21 mouse cellular contexts compared by ENCODE assay signal in genomic region chr2:154574271-154574670, GRCm38 (mm10). TPM values are rescaled to one million over a fixed set of nuclear protein-coding genes. Genes with fewer than 3 reads are reported as not detected.
A peak's percentile ranks its signal among the peaks of the same experiment; 100 is the strongest.
DNase-seq lines count a peak whose midpoint lies in the region; ATAC-seq and TF ChIP-seq lines count a peak whose summit lies in the region.
"Had no signal": no experiment of that assay in that cellular context is flagged by ENCODE, and none has a peak within 500 bp of the region (broad histone marks: within the 10 kb centered on the region; RNA-seq: fewer than 3 reads in every experiment).

No protein-coding gene starts in this region.

- H3K4me2 ChIP-seq in midbrain, embryonic 11.5 days = no peak overlapping the region
- H3K4me2 ChIP-seq in midbrain, embryonic 16.5 days (ENCODE audit: low read length) = no peak overlapping the region
- H3K4me2 ChIP-seq: kidney, embryonic 15.5 days; limb, embryonic 12.5 days; lung, embryonic 14.5 days had no signal

- H3K27me3 ChIP-seq in midbrain, embryonic 11.5 days (ENCODE audit: control insufficient read depth, insufficient read depth, low read length) = no peaks in the 10 kb centered on the region
- H3K27me3 ChIP-seq in midbrain, embryonic 16.5 days (ENCODE audit: control insufficient read depth, insufficient read depth, low read depth, low read length) = no peaks in the 10 kb centered on the region
- H3K27me3 ChIP-seq: kidney, embryonic 15.5 days; limb, embryonic 12.5 days had no signal

- no peak overlapping the region for H3K9ac ChIP-seq in midbrain, embryonic 11.5 days (ENCODE audit: low read length)
- H3K9ac ChIP-seq in midbrain, embryonic 16.5 days (ENCODE audit: low read depth, low read length) = no peak overlapping the region
- H3K9ac ChIP-seq: kidney, embryonic 15.5 days; limb, embryonic 12.5 days; lung, embryonic 14.5 days had no signal

- no peak overlapping the region for H3K27ac ChIP-seq in midbrain, embryonic 11.5 days (ENCODE audit: low read depth, low read length)
- H3K27ac ChIP-seq in midbrain, embryonic 16.5 days (ENCODE audit: low read length) = no peak overlapping the region
- H3K27ac ChIP-seq: kidney, embryonic 15.5 days; layer of hippocampus, adult 2 months; left cerebral cortex, adult 2 months; limb, embryonic 12.5 days; macrophage had no signal

- no peak overlapping the region for H3K4me3 ChIP-seq in midbrain, embryonic 11.5 days (ENCODE audit: low read depth, low read length)
- H3K4me3 ChIP-seq in midbrain, embryonic 16.5 days (ENCODE audit: low read depth, low read length) = no peak overlapping the region
- H3K4me3 ChIP-seq: kidney, embryonic 15.5 days; layer of hippocampus, adult 2 months; left cerebral cortex, adult 2 months; limb, embryonic 12.5 days had no signal

- no peaks in the 10 kb centered on the region for H3K36me3 ChIP-seq in midbrain, embryonic 11.5 days (ENCODE audit: control insufficient read depth, insufficient read depth, low read length)
- no peaks in the 10 kb centered on the region for H3K36me3 ChIP-seq in midbrain, embryonic 16.5 days (ENCODE audit: control insufficient read depth, insufficient read depth, low read length)
- H3K36me3 ChIP-seq: kidney, embryonic 15.5 days; limb, embryonic 12.5 days had no signal

- H3K4me1 ChIP-seq in midbrain, embryonic 11.5 days (ENCODE audit: control insufficient read depth, insufficient read depth, low read length) = peaks cover 23% of the 10 kb centered on the region
- peaks cover 8% of the 10 kb centered on the region for H3K4me1 ChIP-seq in midbrain, embryonic 16.5 days (ENCODE audit: control insufficient read depth, insufficient read depth, low read length)

- TF ChIP-seq CTCF in brain, embryonic 14.5 days (IDR thresholded peaks at IDR 0.05; ENCODE audit: borderline replicate concordance, extremely low read depth, insufficient read depth, insufficient read length) = no peak

- H3K9me3 ChIP-seq in midbrain, embryonic 11.5 days (ENCODE audit: control insufficient read depth, low read length) = no peaks in the 10 kb centered on the region
- no peaks in the 10 kb centered on the region for H3K9me3 ChIP-seq in midbrain, embryonic 16.5 days (replicated peaks; ENCODE audit: control insufficient read depth, low read length, poor library complexity, severe bottlenecking)
- H3K9me3 ChIP-seq: kidney, embryonic 15.5 days; limb, embryonic 12.5 days had no signal

- DNase-seq in cerebellum, postnatal 10 days = peak; percentile 49 to 68
- DNase-seq in cerebellum, postnatal 4 days (ENCODE audit: low spot score in 2 of 2) = no peak
- DNase-seq in midbrain, embryonic 11.5 days (ENCODE audit: low spot score, missing footprints) = peak; percentile 80
- peak; percentile 50 for DNase-seq in brain, embryonic 14.5 days (ENCODE audit: low read depth)
- peak; percentile 97 for DNase-seq in retina, postnatal 1 day
- no peak for DNase-seq in heart, postnatal 4 days
- no peak for DNase-seq in kidney, postnatal 14 days
- DNase-seq: cerebellum, adult 8-10 months; heart, postnatal 10 days; lung, embryonic 14.5 days; right cerebral cortex, postnatal 4 days; thymus, postnatal 25 days had no signal

- no peak for ATAC-seq in midbrain, embryonic 11.5 days (ENCODE audit: low FRiP score)
- no peak for ATAC-seq in midbrain, embryonic 16.5 days
- ATAC-seq: forebrain, embryonic 16.5 days had no signal

- 52% methylated on average over 7 of the region's 7 CpGs for WGBS in midbrain, embryonic 11.5 days
- WGBS in midbrain, embryonic 16.5 days = 35% methylated on average over 7 of the region's 7 CpGs

- no peak for TF ChIP-seq POLR2A in brain, embryonic 14.5 days (IDR thresholded peaks at IDR 0.05; ENCODE audit: borderline replicate concordance, extremely low read depth, insufficient read depth, insufficient read length, poor library complexity, severe bottlenecking)

RNA-seq across cellular contexts. Expression of gene E2f1, which starts 4.6 kb away (rescaled TPM):
- 14.5 and 15.3 TPM in 2 replicates for polyA plus RNA-seq in midbrain, embryonic 11.5 days (2014; fragmentation: Nextera tagmentation; extraction: Ambion mirVana)
- 3.2 and 4.2 TPM in 2 replicates for polyA plus RNA-seq in midbrain, embryonic 16.5 days (2015; fragmentation: Nextera tagmentation; extraction: Ambion mirVana)
- polyA plus RNA-seq in brain, embryonic 14.5 days (2012; rRNA removed) = 15.0 and 19.5 TPM in 2 replicates
- 10 to 100 TPM; 32.3 to 35.6 TPM for total RNA-seq in heart, postnatal 4 days (2021)

RNA-seq across cellular contexts. Expression of gene Necab3, which starts 15.6 kb away (rescaled TPM):
- 6.1 and 6.9 TPM in 2 replicates for polyA plus RNA-seq in midbrain, embryonic 11.5 days (2014; fragmentation: Nextera tagmentation; extraction: Ambion mirVana)
- 18.5 and 19.9 TPM in 2 replicates for polyA plus RNA-seq in midbrain, embryonic 16.5 days (2015; fragmentation: Nextera tagmentation; extraction: Ambion mirVana)
- polyA plus RNA-seq in brain, embryonic 14.5 days (2012; rRNA removed) = 11.6 and 22.0 TPM in 2 replicates
- 1 to 10 TPM in 1 of 2 experiments, under 1 TPM in 1; 0.81 to 1.8 TPM for total RNA-seq in heart, postnatal 4 days (2021)

RNA-seq across cellular contexts. Expression of gene Actl10, which starts 22.7 kb away (rescaled TPM):
- polyA plus RNA-seq in midbrain, embryonic 11.5 days (2014; fragmentation: Nextera tagmentation; extraction: Ambion mirVana) = not detected in 2 replicates
- 0.19 and 0.44 TPM in 2 replicates for polyA plus RNA-seq in midbrain, embryonic 16.5 days (2015; fragmentation: Nextera tagmentation; extraction: Ambion mirVana)
- 0.08 TPM in 1 of 2 replicates, not detected in the other for polyA plus RNA-seq in brain, embryonic 14.5 days (2012; rRNA removed)
- total RNA-seq in heart, postnatal 4 days (2021) = under 1 TPM in 1 of 2 experiments, not detected in 1; 0.17 TPM
- total RNA-seq: heart, adult 8-10 months; layer of hippocampus, adult 2 months; left cerebral cortex, adult 2 months had no signal
- polyA plus RNA-seq: macrophage had no signal

RNA-seq across cellular contexts. Expression of gene 1700003F12Rik, which starts 27.4 kb away (rescaled TPM):
- polyA plus RNA-seq in midbrain, embryonic 11.5 days (2014; fragmentation: Nextera tagmentation; extraction: Ambion mirVana) = 2.4 and 2.6 TPM in 2 replicates
- 1.9 and 2.3 TPM in 2 replicates for polyA plus RNA-seq in midbrain, embryonic 16.5 days (2015; fragmentation: Nextera tagmentation; extraction: Ambion mirVana)
- 0.40 and 0.66 TPM in 2 replicates for polyA plus RNA-seq in brain, embryonic 14.5 days (2012; rRNA removed)
- total RNA-seq in heart, postnatal 4 days (2021) = under 1 TPM in 1 of 2 experiments, not detected in 1; 0.81 TPM
- total RNA-seq: gastrocnemius, adult 8-10 months; heart, adult 8-10 months had no signal

RNA-seq across cellular contexts. Expression of gene Pxmp4, which starts 29.2 kb away (rescaled TPM):
- 12.3 and 14.1 TPM in 2 replicates for polyA plus RNA-seq in midbrain, embryonic 11.5 days (2014; fragmentation: Nextera tagmentation; extraction: Ambion mirVana)
- 14.1 and 15.9 TPM in 2 replicates for polyA plus RNA-seq in midbrain, embryonic 16.5 days (2015; fragmentation: Nextera tagmentation; extraction: Ambion mirVana)
- polyA plus RNA-seq in brain, embryonic 14.5 days (2012; rRNA removed) = 11.4 and 12.5 TPM in 2 replicates
- total RNA-seq in heart, postnatal 4 days (2021) = 10 to 100 TPM; 14.5 to 20.4 TPM

Comparison
In these comparisons a context has a peak if more than half of its experiments do, and no peak if none do; other contexts are left out.
1. DNase-seq: peak in cerebellum, postnatal 10 days (2 of 2), midbrain, embryonic 11.5 days (single experiment), brain, embryonic 14.5 days (single experiment) and retina, postnatal 1 day (single experiment); none in cerebellum, postnatal 4 days (0 of 2), heart, postnatal 4 days (single experiment) and kidney, postnatal 14 days (single experiment).